Mouse (Mus musculus) ovary, adult 2 months (tissue): ENCODE measurements around the gene Gm11127. TPM values are rescaled to one million over a fixed set of nuclear protein-coding genes. Genes with fewer than 3 reads are reported as not detected.

Experiments
- polyA plus RNA-seq: library from polyadenylated mRNA; depleted of rRNA; stranded (reverse); fragments of >200 nt; gene quantifications from 2 replicates; pipeline ENCODE4 v1.2.3, GENCODE M21; 2012; rRNA removed

Gene Gm11127
- 0.26 and 0.37 TPM in 2 replicates for polyA plus RNA-seq

DNA sequence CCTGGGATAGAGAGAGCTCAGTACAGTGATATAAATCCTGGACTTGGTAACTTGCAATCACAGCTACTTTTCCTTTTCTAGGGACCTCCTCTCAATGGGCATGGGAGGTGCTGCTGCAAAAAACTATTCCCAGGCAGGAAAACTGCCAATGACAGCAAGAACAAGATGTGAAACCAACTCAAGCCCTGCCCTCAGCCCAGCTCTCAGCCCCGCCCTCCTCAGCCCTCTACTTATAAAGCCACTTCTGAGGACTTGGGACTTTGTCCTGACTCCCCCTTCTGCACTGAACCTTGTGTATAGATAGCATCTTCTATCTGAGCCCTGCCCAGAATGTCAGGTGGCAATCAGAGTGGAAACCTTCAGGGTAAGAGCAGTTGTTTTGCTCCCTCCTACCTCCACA lies at the start of gene Gm11127:
Gene Gm11127 (minus strand): TSS at position 10 of the 400 bp plus-strand sequence.

DNA sequence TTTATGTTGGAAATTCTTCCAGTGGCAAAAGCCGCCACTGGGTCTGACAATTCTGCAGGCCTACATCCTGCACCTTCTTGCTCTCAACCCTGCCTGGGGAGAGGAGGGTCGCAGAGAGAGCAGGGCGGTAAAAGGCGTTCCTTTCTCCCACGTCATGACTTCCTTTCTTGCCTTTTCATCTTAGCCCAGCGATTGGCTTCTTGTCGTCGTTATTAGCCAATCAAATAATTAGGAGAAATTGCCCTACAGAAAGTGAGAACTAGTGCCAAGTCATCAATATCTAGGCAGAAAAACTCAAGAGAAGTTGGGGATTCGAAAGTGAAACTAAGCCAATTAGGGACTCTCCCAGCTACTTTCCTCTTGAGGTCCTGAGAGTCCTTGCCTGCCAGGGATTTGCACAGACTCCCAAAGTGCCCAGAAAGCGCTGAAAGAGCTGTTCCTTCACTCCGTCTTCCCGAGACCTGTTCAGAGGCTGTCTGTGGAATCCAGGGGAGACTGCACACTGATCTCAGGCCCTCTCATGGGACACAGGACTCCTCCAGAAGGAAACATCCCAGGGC lies 15.5 kb downstream of the Gm11127 start, which contains the start of the genes H2-T22 and Gm6034:
Gene H2-T22 (minus strand): TSS at position 138 of the 560 bp plus-strand sequence.
Gene Gm6034 (plus strand): TSS at position 352 of the 560 bp plus-strand sequence.

DNA sequence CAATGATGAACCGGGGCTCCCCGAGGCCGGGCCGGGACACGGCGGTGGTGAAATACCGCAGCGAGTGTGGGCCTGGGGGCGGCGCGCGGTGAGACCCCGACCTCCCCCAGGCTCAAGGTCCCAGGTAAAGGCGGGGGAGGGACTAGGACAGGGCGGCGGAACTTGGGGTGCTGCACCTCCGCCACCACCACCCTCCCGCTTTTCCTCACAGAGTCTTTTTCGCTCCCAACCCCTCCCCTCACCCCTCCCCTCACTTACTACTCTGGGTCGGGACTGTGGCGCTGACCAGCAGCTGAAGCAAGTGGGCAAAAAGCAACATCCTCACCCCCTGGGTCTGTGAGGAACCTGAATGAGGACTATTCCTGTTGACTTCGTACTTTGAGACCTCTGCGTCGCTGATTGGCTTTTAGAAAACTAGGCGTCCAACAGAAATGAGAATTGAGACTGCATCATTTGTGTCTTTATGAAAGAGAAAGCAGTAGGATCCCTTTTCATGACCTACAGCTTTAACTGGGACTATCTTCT lies 25.8 kb downstream of the Gm11127 start, which contains the start of gene H2-T23:
Gene H2-T23 (minus strand): TSS at position 505 of the 525 bp plus-strand sequence.

DNA sequence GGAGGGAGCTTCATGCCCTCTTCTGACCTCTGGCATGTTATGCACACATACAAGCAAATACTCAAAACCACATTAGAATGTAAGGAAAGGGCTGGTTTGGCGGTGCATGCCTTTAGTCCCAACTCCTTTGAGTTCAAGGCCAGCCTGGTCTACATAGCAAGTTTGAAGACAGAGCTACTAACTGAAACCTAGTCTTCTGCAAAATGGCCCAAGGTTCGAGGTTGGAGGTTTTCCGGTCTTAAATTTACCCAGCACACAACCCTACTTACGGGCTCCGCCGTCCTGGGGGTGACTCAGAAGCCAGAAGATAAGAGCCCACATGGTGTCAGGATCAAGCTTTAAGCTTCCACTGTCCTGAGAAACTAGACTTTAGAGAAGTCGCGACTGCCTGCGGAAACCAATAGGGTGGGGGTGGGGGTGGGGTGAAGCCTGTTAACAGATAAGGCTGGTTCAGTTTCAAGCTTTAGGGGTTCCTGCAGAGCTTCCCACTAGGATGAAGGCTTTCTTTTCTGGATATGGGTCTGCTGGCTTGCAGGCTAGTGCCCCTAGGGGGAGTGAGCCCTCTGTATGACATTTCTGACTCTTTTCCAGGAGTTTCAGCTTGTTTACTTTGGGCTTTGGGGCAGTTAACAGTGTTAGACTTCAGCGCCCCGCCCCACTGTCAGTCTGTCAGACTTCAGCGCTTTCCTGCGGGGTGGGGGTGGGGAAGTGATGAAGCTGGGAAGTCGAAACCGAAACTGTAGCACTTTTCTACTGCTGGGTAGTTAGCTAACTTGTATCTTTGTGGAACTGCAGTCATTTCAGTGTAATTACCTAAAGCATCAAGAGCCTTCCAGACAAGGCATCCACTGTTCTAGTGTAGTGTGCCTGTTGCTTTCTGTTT lies 37.7 kb downstream of the Gm11127 start, which contains the start of gene H2-T24:
Gene H2-T24 (minus strand): TSS at position 370 of the 883 bp plus-strand sequence.

Other genes starting within 250 kb of the Gm11127 start
- 47.8 and 66.0 TPM in 2 replicates for gene Ier3, start 236.7 kb downstream of the Gm11127 start, polyA plus RNA-seq
- 78.1 and 82.9 TPM in 2 replicates for gene Flot1, start 235.1 kb downstream of the Gm11127 start, polyA plus RNA-seq
- 710 and 975 TPM in 2 replicates for gene Tubb5, start 220.1 kb downstream of the Gm11127 start, polyA plus RNA-seq
- 8.5 and 10.1 TPM in 2 replicates for gene Mdc1, start 216.9 kb downstream of the Gm11127 start, polyA plus RNA-seq
- gene Nrm, start 197.1 kb downstream of the Gm11127 start, polyA plus RNA-seq = 26.5 and 32.4 TPM in 2 replicates
- 41.5 and 48.5 TPM in 2 replicates for gene Ppp1r18, start 192.8 kb downstream of the Gm11127 start, polyA plus RNA-seq
- gene Dhx16, start 178.6 kb downstream of the Gm11127 start, polyA plus RNA-seq = 84.3 and 95.7 TPM in 2 replicates
- gene 2310061I04Rik, start 160.9 kb downstream of the Gm11127 start, polyA plus RNA-seq = 43.5 and 45.4 TPM in 2 replicates
- gene Atat1, start 148.3 kb downstream of the Gm11127 start, polyA plus RNA-seq = 124 and 129 TPM in 2 replicates
- 85.0 and 105 TPM in 2 replicates for gene Mrps18b, start 142.0 kb downstream of the Gm11127 start, polyA plus RNA-seq
- gene Ppp1r10, start 141.9 kb downstream of the Gm11127 start, polyA plus RNA-seq = 41.0 and 47.6 TPM in 2 replicates
- 92.0 and 103 TPM in 2 replicates for gene Abcf1, start 88.6 kb downstream of the Gm11127 start, polyA plus RNA-seq
- gene Gnl1, start 78.5 kb downstream of the Gm11127 start, polyA plus RNA-seq = 33.9 and 37.8 TPM in 2 replicates
- gene Prr3, start 78.1 kb downstream of the Gm11127 start, polyA plus RNA-seq = 33.3 and 37.1 TPM in 2 replicates
- 0.67 and 2.2 TPM in 2 replicates for gene H2-T24, start 37.8 kb downstream of the Gm11127 start, polyA plus RNA-seq
- gene H2-T23, start 25.5 kb downstream of the Gm11127 start, polyA plus RNA-seq = 139 and 154 TPM in 2 replicates
- gene H2-T22, start 15.6 kb downstream of the Gm11127 start, polyA plus RNA-seq = 38.3 and 50.5 TPM in 2 replicates
- gene Gm6034, start 15.4 kb downstream of the Gm11127 start, polyA plus RNA-seq = not detected in 2 replicates
- 0.18 TPM in 1 of 2 replicates, not detected in the other for gene Gm19684, start 63.3 kb upstream of the Gm11127 start, polyA plus RNA-seq
- not detected in 2 replicates for gene Gm7030, start 71.1 kb upstream of the Gm11127 start, polyA plus RNA-seq
- 0.24 TPM in 1 of 2 replicates, not detected in the other for gene Gm8909, start 110.2 kb upstream of the Gm11127 start, polyA plus RNA-seq
- gene H2-T3, start 131.9 kb upstream of the Gm11127 start, polyA plus RNA-seq = 0.09 and 0.10 TPM in 2 replicates
- 88.3 and 96.2 TPM in 2 replicates for gene Rpp21, start 199.7 kb upstream of the Gm11127 start, polyA plus RNA-seq
- 18.9 and 23.1 TPM in 2 replicates for gene Trim39, start 213.9 kb upstream of the Gm11127 start, polyA plus RNA-seq
- gene H2-M10.2, start 228.1 kb upstream of the Gm11127 start, polyA plus RNA-seq = not detected in 2 replicates